Mouse (Mus musculus): ENCODE data around the gene Trabd2b.

DNA sequence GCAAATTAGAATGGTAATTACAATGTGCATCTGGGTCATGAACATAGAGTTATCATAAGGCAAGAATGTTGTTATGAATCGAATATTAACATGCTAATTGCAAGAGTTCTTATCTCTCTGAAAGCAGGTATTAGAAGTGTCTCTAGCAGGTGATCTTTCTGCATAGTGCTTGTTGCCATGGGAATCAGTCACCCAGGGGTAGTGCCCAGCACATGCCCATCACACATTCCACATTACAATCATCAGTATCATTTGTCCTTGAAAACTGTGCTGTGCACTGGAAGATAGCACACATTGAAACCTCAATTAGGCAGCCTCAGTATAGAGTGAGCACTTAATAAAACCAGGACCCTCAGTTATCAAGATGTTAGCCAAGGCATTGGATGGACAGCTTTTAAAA, 26.9 kb downstream of the Trabd2b start:
- TF ChIP-seq CTCF (IDR thresholded peaks at IDR 0.05; ENCODE audit: low read depth) = no peak
- no peak for TF ChIP-seq EP300 (IDR thresholded peaks at IDR 0.05; ENCODE audit: low read depth)

Data from heart, postnatal 0 days (tissue).